Mouse (Mus musculus) retina, postnatal 1 day (tissue): ENCODE data around the gene Maml2.

ENCODE experiments used
- DNase-seq: peaks from one replicate; pipeline ENCODE4 v3.0.0-alpha.2; 2012

The Maml2 gene

DNA sequence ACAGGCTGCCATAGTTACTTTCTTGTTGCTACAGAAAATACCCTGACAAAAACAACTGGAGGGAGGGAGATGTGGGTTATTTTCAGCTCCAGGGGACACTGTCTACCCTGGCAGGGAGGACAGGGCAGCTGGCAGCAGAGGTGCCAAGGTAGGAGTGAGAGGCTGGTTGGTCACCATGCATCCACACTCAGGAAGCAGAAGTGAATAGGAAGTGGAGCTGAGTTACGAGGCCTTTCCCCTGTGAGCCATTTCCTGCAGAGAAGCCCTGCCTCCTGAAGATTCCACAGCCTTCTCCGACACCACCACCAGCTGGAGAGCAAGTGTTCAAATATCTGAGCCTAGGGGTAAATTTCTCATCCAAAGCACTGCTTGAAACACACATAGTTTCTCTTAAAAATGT, 277.2 kb downstream of the Maml2 start:
- DNase-seq, result no peak

DNA sequence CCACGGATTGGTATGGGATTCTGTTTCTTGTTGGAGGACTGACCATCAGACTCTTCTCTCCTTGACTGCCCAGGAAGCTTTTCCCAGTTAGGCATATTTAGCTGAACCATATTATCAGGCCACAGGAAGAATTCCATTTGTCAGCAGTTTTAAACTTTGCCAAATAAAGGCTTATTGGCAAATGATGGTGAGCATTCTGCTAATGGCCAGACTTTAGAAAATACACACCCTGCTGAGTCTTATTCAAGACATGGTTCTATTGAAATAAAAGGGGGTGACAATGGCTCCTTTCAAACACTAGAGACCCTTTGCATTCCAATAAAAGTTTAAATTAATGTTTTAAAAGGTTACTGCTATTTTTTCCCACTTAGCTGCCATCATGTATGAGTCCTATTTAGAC, 279.4 kb downstream of the Maml2 start:
- DNase-seq, result no peak

DNA sequence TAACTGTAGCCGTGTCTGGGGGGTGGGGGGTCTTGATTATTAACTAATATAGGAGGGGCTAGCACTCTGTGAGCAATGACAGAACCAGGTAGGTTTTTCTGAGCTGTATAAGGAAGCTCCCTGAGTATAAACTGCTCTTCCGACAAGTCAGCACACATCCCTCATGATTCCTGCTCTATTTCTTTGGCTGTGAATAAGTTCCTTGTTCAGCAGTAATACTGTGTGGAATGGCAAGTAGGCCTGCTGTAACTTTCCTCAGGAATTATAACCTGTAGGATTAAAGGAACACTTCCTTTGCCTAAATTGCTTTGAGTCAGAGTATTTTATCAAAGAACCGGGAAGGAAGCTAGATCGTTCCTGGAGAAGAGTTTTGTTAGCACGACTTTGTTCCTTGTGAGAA, 283.4 kb downstream of the Maml2 start:
- no peak for DNase-seq

DNA sequence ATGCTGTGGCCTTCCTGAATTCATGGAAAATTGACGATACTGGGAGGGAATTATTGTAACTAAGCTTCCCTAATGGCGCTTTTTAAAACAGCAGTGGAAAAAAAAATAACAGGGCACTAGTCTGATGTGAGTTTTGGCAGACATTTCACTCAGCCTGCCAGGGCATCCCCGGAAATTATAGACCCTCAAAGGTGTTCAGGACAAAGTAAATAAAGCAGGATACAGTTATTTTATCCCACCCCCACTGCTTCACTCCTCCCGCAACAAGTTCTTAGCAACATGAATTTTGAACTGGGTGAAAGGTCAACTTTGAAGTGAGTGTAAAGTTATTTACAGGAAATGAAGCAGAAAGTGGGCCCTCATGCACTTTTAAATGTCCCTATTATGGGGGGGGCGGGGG, 286.2 kb downstream of the Maml2 start:
- DNase-seq, result no peak

DNA sequence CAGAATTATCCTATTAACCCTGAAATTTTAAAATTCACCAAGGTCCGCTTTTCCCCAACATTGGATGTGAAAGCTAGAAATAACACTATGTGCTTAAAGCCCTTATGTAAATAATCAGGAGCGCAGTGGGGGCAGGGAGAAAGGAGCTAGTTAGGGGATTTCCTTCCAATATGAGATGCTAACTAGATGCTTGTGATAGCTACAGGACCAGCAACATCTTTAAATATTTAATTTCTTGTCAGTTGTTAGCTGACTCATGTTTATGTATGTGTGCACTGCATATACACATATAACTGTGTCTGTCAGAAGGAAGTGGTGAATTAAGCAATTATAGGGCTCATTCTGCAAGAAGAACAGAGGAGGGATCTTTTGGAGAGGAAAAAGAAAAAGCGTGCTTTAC, 286.7 kb downstream of the Maml2 start:
- DNase-seq, result no peak

DNA sequence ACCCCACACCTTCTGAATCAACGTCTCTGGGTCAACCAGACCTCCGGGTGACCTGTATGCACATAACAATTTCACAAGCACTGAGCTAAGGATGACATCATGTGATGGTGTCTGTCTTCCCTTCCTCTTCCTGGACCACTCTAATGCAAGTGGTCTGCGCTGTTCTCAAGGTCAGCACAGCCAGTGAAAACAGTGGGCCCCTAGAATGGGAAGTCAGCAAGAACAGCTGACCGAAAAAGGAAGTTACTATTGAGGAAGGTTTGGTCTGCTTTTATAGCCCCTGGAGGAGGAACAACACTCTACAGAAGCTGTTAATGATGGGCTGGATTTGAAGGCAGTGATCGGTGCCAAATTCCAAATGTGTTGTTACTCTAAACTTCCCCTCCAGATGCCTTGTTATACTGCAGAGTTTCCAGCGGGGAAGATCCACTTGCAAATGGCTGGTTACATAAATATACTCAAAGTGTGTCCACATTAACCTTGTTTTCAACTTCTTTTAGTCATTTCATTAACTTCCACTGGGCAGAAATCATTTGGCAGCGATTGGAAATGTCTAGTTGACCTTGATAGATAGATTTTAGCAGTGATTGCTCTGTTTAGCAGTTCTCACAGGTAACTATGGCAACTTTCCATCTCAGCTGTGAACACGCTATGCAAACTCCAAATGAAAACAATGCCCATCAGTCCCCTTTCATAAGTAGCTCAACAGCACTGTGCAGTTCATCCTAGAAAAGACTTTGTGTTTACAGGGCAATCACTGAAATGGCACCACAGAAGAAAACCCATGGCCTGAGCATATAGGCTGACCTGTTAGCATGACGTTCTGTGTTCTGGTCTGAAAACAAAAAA, 289.6 kb downstream of the Maml2 start:
- DNase-seq, result no peak

DNA sequence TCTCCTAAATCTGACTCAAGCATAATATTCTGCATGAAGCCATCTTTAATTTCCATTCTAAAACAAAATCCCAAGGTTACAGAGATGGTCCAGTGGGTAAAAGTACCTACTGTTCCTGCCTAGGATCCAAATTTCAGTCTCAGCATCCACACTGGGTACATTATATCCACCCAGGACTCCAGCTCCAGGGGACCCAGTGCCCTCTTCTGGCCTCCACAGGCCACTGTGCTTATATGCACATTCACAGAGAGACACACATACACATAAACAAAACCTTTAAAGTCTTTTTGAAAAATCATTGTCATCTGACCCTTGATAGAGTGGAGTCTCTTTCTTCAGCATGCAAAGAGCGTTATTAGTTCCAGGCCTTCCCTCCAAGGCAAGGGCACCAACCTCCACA, 291.0 kb downstream of the Maml2 start:
- no peak for DNase-seq

DNA sequence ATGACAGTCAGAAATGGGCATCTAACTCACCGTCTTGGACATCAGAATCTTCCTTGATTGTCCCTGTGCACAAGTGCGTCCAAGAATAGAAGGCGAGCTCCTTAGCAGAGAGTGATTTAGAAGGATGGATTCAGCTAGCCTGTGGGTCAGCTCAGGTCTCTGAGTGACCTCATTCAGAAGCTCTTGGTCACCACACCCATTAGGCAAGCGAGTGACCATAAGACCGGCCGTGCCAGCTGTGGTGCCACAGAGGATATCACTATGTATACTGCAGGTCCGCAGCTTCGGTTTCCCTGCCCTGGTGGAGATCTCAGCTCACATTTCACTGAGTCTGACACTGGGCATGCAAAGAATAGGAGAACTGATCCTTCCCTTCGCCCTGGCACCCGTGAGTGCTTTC, 294.9 kb downstream of the Maml2 start:
- DNase-seq, result no peak

DNA sequence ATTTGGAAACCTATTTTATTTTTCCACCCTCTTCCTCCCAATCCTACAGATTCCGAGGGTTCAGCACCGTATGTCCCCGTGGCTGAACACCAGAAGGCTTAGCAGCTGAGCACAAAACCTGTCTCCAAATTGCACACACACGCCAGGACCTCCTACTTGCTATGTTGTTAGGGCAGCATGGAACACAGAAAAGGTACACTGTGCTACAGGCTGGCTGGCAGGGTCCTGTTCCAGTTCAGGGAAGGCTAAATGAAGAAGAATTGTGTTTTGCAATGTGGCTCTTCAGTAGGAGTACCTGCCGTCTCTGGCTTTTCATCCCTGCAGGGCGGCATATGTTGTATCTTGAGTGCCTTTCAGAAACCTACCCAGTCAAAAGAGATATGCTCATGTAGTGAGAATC, 300.0 kb downstream of the Maml2 start:
- DNase-seq, result no peak

DNA sequence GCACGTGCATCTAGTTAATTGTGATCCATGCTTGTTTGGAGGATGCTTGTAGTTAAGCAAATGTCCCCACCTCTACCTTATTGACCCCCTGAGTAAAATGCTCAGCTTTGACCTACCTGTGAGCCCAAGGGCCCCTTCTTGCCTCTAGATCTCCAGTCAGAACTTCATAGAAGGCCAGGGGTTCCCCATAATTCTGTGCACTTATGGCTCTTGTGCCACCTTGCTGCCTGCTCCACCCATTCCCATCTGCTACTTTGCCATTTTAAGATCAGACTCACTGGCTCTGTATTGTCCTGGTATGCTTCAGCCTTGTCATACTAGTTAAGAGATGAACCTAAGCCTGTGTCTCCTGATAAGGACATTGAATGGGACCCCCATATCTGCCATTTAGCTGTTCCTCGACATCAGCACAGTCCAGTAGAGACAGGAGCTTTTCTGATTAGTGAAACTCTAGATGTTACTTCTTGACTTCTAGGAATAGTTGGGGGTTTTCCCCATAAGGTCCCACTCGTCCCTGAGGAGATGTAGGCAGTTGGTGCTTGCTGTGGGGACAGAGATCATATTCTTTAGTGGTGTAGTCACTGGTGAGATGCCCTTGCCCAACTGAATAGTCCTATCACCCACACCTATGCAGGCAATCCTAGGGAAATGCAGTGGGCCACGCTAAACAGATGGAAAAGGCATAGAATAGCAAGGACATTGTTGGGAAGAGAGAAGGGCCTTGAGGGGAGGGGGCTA, 301.0 kb downstream of the Maml2 start:
- no peak for DNase-seq

DNA sequence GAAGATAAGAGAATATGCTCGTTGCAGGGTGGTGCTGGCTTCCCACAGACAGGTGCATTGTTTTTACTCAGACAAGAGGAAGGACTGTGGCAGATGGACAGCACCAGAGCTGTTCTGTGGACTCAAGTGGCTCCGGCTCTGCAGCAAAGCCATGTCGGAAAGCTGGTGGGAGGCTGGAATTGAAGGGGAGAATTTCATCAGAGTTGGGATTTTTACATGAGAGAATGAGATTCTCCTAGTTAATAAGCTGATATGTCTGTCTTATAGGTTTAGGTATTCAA, 301.5 kb downstream of the Maml2 start:
- no peak for DNase-seq

DNA sequence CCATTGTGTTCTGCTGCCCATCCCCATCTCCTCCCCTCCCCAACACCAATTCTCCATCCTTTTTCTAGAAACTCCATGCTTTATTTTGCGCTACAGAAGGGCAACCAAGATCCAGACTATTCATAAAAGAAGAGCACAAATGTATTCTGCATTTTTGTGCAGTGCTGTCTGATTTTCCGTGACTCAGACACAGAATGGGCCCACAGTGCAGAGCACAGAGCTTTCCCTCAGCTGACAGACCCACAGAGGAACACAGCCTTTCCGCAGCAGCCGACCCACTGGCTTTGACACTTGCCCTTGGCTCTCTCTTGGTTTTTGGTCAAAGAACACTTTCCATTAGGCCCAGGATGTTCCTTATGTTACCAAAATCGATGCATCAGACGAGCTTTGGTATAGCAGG, 302.0 kb downstream of the Maml2 start:
- DNase-seq, result no peak

DNA sequence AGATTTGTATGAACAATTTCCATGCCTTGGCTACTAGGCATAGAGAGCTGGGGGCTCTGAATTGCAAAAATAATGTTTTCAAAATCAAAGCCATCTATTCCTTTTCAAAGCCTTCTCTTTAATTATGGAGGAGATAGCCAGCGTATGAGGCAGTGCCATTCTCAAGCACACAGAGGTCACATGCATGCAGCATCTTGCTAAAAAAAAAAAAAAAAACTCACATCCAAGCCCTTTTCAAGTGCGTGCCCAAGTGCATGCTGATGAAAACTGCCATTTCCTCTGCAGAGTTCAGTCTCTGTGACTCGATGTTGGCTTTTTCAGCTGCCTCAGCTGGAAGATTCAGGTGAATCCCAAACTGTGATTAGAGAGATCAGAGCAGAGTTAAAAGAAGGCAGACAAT, 304.0 kb downstream of the Maml2 start:
- no peak for DNase-seq

DNA sequence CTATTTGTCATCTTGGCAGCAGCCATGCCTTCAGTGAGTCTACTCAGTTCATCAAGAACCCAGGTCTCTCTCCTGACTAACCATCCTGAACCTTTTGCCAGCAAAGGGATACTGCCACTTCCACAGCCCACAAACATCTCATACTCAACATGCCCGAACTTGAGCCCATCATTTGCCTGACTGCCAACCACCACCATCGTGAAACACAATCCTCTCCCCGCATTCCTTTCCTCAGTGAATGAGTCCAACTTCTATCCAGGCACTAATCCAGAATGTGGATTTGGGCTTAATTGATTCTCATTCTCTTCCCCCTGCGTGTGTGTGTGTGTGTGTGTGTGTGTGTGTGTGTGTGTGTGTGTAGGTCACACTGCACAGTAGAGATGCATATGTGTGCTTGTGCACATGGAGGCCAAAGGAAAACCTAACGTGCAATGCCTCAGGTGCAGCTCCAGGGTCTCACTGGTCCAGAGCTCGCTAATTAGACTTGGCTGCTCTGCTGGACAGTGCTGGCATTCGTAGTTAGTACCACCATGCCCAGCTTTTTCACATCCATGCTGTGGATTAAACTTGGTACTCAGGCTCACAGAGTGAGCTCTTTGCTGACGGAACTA, 305.9 kb downstream of the Maml2 start:
- DNase-seq, result no peak

DNA sequence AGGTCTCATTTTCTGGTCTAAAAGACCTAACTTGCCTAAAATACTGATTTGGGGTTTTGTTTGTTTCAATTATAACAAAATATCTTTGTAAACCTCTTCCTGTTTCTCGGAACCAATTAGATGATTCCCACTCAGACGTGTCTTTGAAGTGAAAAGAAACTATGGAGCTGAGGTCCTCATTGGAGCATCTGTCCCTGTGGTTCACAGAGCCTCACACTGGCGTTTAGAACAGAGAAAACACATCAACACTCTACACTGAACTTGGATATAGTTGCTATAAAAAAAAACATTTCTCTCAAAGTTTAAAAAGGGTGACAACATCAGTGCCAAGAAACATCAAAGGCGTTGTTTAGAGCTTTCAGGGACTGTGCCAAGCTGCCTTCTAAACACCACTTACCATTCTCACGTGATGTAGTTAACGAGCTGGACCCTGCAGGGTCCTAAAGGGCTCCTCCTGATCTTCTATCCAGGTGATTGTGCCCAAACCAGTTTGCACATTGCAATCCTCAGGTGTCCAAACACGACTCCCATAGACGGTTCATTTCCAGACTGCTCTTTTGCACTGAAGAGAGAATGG, 309.9 kb downstream of the Maml2 start:
- no peak for DNase-seq

DNA sequence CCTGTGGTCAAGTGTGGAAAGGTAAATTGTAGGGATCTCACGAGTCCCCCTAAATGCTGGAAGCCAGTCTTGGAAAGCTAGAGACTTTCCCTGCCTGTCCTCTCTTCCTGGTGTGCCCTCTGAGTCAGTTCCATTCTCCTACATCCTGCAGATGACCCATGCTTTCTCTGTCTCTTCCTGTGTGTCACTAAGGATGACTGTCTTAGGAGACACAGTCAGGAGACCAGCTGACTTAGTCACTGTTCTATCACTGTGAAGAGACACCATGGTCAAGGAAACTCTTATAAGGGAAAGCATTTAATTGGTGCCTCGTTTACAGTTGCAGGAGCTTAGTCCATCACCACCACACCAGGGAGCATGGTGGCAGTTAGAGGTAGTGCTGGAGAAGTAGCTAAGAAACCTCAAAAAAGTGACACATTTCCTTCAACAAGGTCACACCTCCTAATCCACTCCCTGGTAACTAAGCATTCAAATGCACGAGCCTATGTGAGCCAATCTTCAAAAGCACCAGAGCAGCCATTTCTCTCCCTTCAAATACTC, 310.8 kb downstream of the Maml2 start:
- DNase-seq, result no peak

DNA sequence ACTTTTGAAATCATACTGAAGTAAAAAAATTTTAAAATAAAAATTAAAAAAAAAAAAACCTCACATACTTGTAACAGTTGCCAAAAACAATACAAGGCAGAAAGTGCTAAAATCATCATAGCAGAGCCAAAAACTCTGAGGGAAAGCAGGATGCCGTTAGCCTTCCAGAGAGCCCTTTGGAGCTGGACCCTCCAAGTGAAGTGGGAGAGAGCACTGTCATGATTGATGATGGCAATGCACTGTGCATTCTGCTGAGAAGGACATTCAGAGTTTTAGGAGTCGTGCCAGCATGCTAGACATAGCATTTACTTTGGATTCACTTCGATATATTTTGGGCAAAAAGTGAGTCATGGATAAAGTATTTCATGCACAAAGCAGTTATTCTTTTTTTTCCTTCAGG, 313.8 kb downstream of the Maml2 start:
- no peak for DNase-seq

DNA sequence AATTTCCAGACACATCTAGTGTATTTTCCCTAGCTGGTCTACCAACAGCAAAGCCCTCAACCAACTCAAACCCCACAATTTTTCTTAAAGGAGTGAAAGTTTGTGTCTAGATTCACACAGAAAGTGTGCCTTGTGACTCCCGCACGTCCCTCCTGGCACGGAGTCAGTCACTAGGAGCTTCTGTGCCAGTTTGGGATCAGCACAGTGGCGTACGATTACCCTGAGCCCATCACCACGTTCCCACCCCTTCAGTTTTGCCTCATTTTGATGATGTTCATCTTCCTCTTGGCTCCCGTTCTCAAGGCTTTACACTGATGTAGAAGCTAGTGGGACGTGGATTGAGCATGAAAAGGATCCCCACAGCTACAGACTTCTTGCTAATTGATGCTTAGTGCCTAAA, 314.6 kb downstream of the Maml2 start:
- no peak for DNase-seq

DNA sequence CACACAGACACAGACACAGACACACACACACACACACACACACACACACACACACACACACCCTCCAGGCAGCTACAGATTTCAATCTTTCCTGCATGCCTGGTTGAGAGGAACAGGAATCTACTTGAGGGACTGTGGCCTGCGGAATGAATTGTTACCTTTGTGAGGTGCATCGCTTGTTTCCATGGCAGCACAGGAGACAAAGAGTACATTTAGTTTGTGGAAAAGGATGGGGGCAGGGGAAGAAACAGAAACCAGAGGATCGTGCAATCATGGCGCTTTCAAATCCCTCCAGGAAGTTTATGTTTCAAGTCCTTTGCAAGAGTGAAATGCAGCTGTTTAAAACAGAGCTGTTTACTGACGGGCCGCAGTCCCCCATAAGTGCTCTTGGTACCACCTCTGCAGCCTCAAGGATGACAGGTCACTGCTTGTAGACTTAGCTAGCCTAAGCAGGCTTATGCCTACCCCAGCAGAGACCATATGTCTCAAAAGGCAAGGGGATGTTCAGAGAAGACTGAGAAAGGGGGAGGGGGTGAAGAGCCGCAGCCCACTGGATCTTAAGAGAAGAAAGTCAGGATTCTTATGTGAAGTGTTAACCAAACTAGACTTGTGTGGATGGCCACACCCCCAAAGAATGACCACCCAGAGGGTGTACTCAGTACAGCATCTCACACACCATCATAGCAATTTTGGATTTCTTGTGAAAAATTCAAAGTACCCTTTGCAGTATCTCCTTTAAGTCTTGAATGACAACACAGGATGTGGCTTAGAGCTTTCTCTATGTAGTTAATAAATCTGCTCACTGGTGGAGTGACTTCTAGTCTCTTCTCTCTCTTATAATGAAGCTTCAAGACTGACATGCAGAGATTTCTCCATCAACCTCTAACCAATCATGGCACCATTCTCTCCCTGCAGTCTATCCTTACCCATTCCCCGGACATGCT, 315.8 kb downstream of the Maml2 start:
- peak; percentile 30 for DNase-seq

DNA sequence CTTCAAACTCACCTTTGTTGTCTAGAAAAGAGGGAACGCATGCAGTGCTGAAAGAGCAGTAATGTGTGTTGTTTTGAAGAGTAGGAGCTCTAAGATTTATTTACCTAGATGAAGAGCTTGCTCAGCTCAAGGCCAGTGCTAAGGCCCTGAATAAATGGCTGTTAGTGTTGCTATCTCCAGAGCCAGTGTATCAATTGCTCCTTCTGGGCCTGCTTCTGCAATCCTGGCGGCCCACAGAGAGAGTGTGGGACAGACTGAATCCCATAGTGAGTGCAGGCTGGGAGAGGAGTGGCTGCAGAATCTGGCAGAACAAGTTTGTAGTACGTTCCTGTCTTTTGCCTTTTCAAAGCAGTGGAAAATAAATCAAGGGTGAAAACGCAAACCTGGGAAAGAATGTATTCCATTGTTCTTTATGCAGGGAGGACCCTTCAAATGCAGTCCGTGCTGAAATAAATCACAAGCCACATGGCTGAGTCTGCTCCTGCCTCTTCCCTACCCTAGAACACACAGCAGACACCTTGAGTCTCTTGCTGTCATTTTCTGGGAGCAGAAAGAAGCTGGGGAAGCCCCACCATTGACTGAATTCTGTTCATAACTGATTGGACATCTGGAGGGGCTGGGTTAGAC, 318.7 kb downstream of the Maml2 start:
- DNase-seq, result no peak

DNA sequence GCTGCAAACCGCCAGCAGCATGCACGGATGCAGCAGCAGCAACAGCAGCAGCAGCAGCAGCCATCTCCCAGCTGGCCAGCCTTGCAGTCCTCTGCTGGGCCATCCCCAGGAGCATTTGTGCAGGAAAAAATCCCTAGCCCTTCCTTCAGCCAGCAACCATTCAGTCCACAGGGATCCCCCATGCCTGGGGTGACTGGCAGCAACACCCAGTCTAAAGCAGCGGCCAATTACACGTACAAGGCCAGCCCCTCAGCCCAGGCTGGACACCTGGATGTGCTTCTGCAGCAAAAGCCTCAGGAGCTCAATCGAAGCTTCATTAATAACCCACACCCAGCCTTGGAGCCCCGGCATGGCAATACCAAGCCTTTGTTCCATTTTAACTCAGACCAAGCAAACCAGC, 323.0 kb downstream of the Maml2 start:
- no peak for DNase-seq

DNA sequence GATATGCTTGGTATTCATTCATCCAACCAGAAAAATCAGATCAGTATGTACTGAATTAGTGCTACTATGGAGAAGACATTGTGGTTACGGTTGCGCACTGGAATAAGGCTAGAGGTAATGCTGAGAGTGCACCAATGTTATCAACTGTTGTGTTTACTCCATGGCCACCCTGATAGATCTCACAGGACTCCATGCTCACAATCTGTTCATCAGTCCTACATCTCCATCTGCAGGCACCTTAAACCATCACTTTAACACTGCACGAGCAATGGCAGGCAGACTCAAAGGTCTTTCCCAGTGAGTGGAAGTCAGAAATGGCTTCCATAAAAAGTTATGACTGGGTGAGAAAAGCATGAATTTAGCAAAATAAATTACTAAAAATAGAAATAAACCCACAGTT, 324.2 kb downstream of the Maml2 start:
- no peak for DNase-seq
